Mouse (Mus musculus): ENCODE data around the gene Bace1. TPM values are rescaled to one million over a fixed set of nuclear protein-coding genes. Genes with fewer than 3 reads are reported as not detected.

The Bace1 gene
- polyA plus RNA-seq (2017; shearing (Covaris generic)): 6.0 TPM

GRCm38 (mm10) chr9:45838434-45839138, at the start of gene Bace1:
Bace1 (plus strand) TSS chr9:45838580.

GRCm38 (mm10) chr9:45828291-45828963, 10.0 kb upstream of the Bace1 start, which contains the start of gene Cep164:
Cep164 (minus strand) TSS chr9:45828691.

GRCm38 (mm10) chr9:45906355-45907077, 68.1 kb downstream of the Bace1 start, which contains the start of the genes Pcsk7 and Rnf214:
Pcsk7 (plus strand) TSS chr9:45906497.
Rnf214 (minus strand) TSS chr9:45906911.

Other genes with a start within 250 kb of the Bace1 start
- gene Cep164, start 9.9 kb upstream of the Bace1 start, polyA plus RNA-seq (2017; shearing (Covaris generic)): 25.5 TPM
- 51.4 TPM for gene Pcsk7, start 67.9 kb downstream of the Bace1 start, polyA plus RNA-seq (2017; shearing (Covaris generic))
- 44.9 TPM for gene Rnf214, start 68.3 kb downstream of the Bace1 start, polyA plus RNA-seq (2017; shearing (Covaris generic))
- 2.5 TPM for gene Tagln, start 97.5 kb downstream of the Bace1 start, polyA plus RNA-seq (2017; shearing (Covaris generic))
- 43.7 TPM for gene Sidt2, start 116.7 kb downstream of the Bace1 start, polyA plus RNA-seq (2017; shearing (Covaris generic))
- 47.6 TPM for gene Pafah1b2, start 174.1 kb downstream of the Bace1 start, polyA plus RNA-seq (2017; shearing (Covaris generic))
- 4.5 TPM for gene Sik3, start 174.2 kb downstream of the Bace1 start, polyA plus RNA-seq (2017; shearing (Covaris generic))

Data from CD4-positive, CD25-positive, alpha-beta regulatory T cell, adult 9 weeks (primary cell).